Mouse (Mus musculus): Measurements from ENCODE around the gene Nckap1l.

DNA sequence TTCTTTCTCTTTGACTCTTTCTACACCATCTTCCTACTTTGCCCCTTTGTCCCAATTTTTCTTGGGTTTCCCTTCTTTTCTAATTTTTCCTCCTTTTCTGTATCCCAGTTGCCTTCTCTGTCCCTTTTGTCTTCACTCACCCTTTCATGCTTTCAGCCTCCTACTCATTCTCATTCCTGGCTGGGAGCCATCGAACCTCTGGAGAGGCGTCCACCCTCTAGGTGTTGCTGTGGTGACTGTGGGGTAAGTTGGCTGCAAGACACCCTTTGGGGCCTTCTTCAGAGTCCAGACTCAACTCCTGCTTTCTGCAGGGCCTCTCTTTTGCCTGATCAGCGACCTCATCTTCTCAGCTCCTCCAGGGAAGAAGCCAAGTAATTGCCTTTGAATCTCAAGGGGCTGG is 55.7 kb downstream of the Nckap1l start:
- TF ChIP-seq CTCF (conservative IDR thresholded peaks at IDR 0.05; ENCODE audit: insufficient read depth, insufficient read length, low read depth, low read length) (no peak), POLR2A (IDR thresholded peaks at IDR 0.05; ENCODE audit: low read depth, low read length) (no peak)

All from kidney, adult 2 months (tissue).